Mouse (Mus musculus) E14TG2a.4 (cell line): ENCODE measurements at regions not wholly inside any gene's neighbourhood (a gene's known extent, or its start where the extent isn't known, plus 50 kb on each side); places are given as distances from the start of the nearest gene placed in this dataset.
"Not testable (repeated sequence)": the region's sequence is repeated elsewhere in the genome, so short reads cannot be mapped to it uniquely, and the experiment has no call there.

ENCODE experiments used
- CTCF ChIP-seq: conservative IDR thresholded peaks from 2 replicates; pipeline ENCODE4 v1.5.1; 2014; ENCODE audit warnings: low read length
- NANOG ChIP-seq: IDR thresholded peaks from 2 replicates; pipeline ENCODE4 v1.6.1; 2014; ENCODE audit warnings: borderline replicate concordance, low read length, mixed read lengths
- POU5F1 ChIP-seq: IDR thresholded peaks from 2 replicates; pipeline ENCODE4 v1.6.1; 2014; ENCODE audit warnings: low read length, borderline replicate concordance

GRCm38 (mm10) chr12:117343605-117344004, 172.7 kb upstream of the Rapgef5 start:
- not testable (repeated sequence) for TF ChIP-seq CTCF, POU5F1, NANOG
